In the genomic region with DNA sequence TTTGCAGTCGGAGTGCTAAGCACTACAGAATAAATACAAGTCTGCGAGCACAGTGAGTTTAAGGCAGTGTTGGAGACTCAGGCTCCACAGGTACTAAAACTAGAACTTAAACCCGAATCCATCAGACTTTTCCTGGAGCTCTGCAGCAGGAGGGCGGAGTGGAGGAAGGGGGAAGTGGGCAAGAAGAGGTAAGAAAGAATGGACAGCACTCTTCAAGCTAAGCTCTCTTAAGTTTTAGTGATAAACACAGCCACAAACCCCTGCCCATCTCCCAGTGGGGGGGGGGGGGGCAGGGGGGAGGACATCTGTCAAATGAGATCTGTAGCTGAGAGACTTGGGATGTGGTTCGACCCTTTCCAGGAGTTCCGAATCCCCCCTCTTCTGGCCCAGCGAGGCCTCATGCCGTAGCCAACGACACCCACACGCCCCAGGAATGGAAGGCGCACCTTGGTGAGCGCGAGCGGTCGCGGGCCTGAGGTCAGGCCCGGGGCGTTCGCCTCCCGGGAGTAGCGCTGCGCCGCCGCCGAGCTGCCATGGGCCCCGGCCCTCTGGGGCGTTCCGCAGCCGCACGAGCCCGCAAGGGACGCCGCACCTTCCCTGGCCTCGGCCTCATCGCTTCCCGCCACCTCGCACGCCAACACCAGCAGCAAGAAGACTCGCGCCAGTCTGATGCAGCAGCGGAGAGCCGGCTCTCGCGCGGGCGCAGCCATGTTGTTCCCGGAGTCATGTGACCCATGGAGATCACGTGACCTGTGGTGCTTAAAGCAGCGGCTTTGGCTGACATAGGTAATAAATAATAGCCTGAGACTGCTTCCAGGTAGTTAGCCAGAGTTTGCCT, we compare ENCODE assay signal across 8 mouse cellular contexts. TPM values are rescaled to one million over a fixed set of nuclear protein-coding genes. Genes with fewer than 3 reads are reported as not detected.
DNase-seq lines count a peak whose midpoint lies in the region; ATAC-seq lines count a peak whose summit lies in the region.

TSS of gene Sumf1 (minus strand) at position 736 of the 838 bp plus-strand sequence.

- ATAC-seq in inflammation-experienced regulatory T-cells, adult 6 months, result peak; percentile 97
- ATAC-seq in megakaryocyte-erythroid progenitor cell, adult 5-6 weeks (replicated peaks; ENCODE audit: low FRiP score, low TSS enrichment, poor library complexity, severe bottlenecking), result peak; percentile 91

- intact Hi-C loops in gastrocnemius, postnatal 14 days (cut with DNase I; ENCODE audit: low total_unique reads), result no loop called here
- intact Hi-C loops in left cerebral cortex, postnatal 10 days (cut with DNase I), result no loop called here

- DNase-seq in adrenal gland, adult (ENCODE audit: inconsistent age in 2 of 2, low spot score in 1 of 2), result peak; percentile 89 to 96
- peak; percentile 95 for DNase-seq in embryo, embryonic 10.5 days (ENCODE audit: low spot score)
- peak; percentile 89 for DNase-seq in gastrocnemius, postnatal 14 days
- peak; percentile 93 to 94 for DNase-seq in left cerebral cortex, postnatal 10 days (ENCODE audit: extremely low spot score in 1 of 2, low spot score in 2 of 2)
- peak; percentile 91 for DNase-seq in right cerebral cortex, postnatal 25 days
- DNase-seq in urinary bladder, postnatal 4 days (ENCODE audit: low spot score in 2 of 2), result peak; percentile 82 to 95

RNA-seq across cellular contexts. Expression of gene Sumf1, which starts in this region (rescaled TPM):
- 1 to 10 TPM; 9.5 TPM for total RNA-seq in gastrocnemius, postnatal 14 days (2021)
- 1 to 10 TPM; 5.5 to 8.2 (median 5.8) TPM for polyA plus RNA-seq in inflammation-experienced regulatory T-cells, adult 6 months (2017; shearing (Covaris generic))
- total RNA-seq in left cerebral cortex, postnatal 10 days (2021), result 10 to 100 TPM; 13.7 to 14.6 TPM
- total RNA-seq in megakaryocyte-erythroid progenitor cell, adult 5-6 weeks (2014; fragmentation: Nextera tagmentation), result 4.9 and 10.9 TPM in 2 replicates
- total RNA-seq in megakaryocyte-erythroid progenitor cell, adult 5-6 weeks (2017), result 8.9 and 15.5 TPM in 2 replicates

Comparison
In these comparisons a context has a peak if more than half of its experiments do, and no peak if none do; other contexts are left out.
1. Peak in every context shown above with its lines: DNase-seq and ATAC-seq.